Mouse (Mus musculus): ENCODE measurements at regions not wholly inside any gene's neighbourhood (a gene's known extent, or its start where the extent isn't known, plus 50 kb on each side); places are given as distances from the start of the nearest gene placed in this dataset.

GRCm38 (mm10) chr1:23532659-23533058, 135.1 kb upstream of the Ogfrl1 start:
- DNase-seq (ENCODE audit: low spot score), result no peak
- H3K27ac ChIP-seq (ENCODE audit: low read length), result no peak overlapping the region
- no peak overlapping the region for H3K9ac ChIP-seq (replicated peaks; ENCODE audit: low read depth)
- H3K27me3 ChIP-seq (replicated peaks; ENCODE audit: insufficient read depth, low read length), result no peaks in the 10 kb centered on the region
- no peak for TF ChIP-seq EP300 (IDR thresholded peaks at IDR 0.05)
- no peaks in the 10 kb centered on the region for H3K36me3 ChIP-seq (ENCODE audit: insufficient read depth, low read length)
- H3K4me3 ChIP-seq (ENCODE audit: low read depth, low read length), result no peak overlapping the region
- no peaks in the 10 kb centered on the region for H3K9me3 ChIP-seq (ENCODE audit: low read length)
- no peak for ATAC-seq
- WGBS, result 76% methylated on average over 3 of the region's 3 CpGs
- H3K4me2 ChIP-seq (replicated peaks; ENCODE audit: low read depth, low read length), result no peak overlapping the region
- H3K4me1 ChIP-seq (ENCODE audit: insufficient read depth, low read depth, low read length), result no peaks in the 10 kb centered on the region

- Histone ChIP-seq H3K27me3 (replicated peaks; ENCODE audit: insufficient read depth, low read length) (no peaks in the 10 kb centered on the region), H3K9ac (replicated peaks; ENCODE audit: low read depth) (no peak overlapping the region), H3K4me2 (replicated peaks; ENCODE audit: low read depth, low read length) (no peak overlapping the region), H3K36me3 (ENCODE audit: insufficient read depth, low read length) (no peaks in the 10 kb centered on the region), H3K9me3 (ENCODE audit: low read length) (no peaks in the 10 kb centered on the region), H3K4me3 (ENCODE audit: low read depth, low read length) (no peak overlapping the region), H3K4me1 (ENCODE audit: insufficient read depth, low read depth, low read length) (no peaks in the 10 kb centered on the region), H3K27ac (ENCODE audit: low read length) (no peak overlapping the region)
- WGBS, result 86% methylated on average over 10 of the region's 10 CpGs
- no peak for DNase-seq (ENCODE audit: low spot score)
- ATAC-seq, result no peak
- no peak for TF ChIP-seq CTCF (IDR thresholded peaks at IDR 0.05)
- no peak for TF ChIP-seq EP300 (IDR thresholded peaks at IDR 0.05)
These were observed 139.0 kb upstream of the Ogfrl1 start for GRCm38 (mm10) chr1:23536621-23537020.

- H3K9me3 ChIP-seq (ENCODE audit: low read length), result no peaks in the 10 kb centered on the region
- no peaks in the 10 kb centered on the region for H3K27me3 ChIP-seq (replicated peaks; ENCODE audit: insufficient read depth, low read length)
- no peak overlapping the region for H3K4me3 ChIP-seq (ENCODE audit: low read depth, low read length)
- no peak for DNase-seq (ENCODE audit: low spot score)
- 45% methylated on average over 6 of the region's 6 CpGs for WGBS
- no peaks in the 10 kb centered on the region for H3K36me3 ChIP-seq (ENCODE audit: insufficient read depth, low read length)
- H3K9ac ChIP-seq (replicated peaks; ENCODE audit: low read depth), result no peak overlapping the region
- H3K4me1 ChIP-seq (ENCODE audit: insufficient read depth, low read depth, low read length), result no peaks in the 10 kb centered on the region
- no peak for ATAC-seq
- no peak for TF ChIP-seq CTCF (IDR thresholded peaks at IDR 0.05)
- no peak for TF ChIP-seq EP300 (IDR thresholded peaks at IDR 0.05)
- H3K27ac ChIP-seq (ENCODE audit: low read length), result no peak overlapping the region
- no peak overlapping the region for H3K4me2 ChIP-seq (replicated peaks; ENCODE audit: low read depth, low read length)
These were observed 140.8 kb upstream of the Ogfrl1 start for GRCm38 (mm10) chr1:23538419-23538818.

DNA sequence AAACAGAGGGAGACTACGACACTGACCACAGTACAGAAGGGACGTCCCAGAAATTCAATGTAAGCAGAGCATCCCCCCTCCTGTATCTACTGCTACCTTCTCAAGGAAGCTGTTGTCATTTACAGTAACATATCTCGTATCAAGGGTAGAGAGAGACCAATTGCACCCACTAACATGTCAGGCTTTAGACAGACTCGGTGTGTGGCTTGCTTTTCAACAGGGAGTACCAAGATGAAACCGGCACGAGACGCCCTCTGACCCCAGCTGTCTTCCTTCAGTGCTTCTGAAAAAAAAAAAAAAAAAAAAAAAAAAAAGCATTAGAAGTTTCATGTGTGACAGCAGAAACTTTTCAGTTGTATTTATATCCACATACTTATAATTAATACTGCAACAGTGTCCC, 143.0 kb upstream of the Ogfrl1 start:
- ATAC-seq, result no peak

GRCm38 (mm10) chr1:23555794-23556193, 158.2 kb upstream of the Ogfrl1 start:
- H3K27ac ChIP-seq (ENCODE audit: low read length), result no peak overlapping the region
- TF ChIP-seq CTCF (IDR thresholded peaks at IDR 0.05) (no peak), EP300 (IDR thresholded peaks at IDR 0.05) (no peak)
- no peaks in the 10 kb centered on the region for H3K4me1 ChIP-seq (ENCODE audit: insufficient read depth, low read depth, low read length)
- no peaks in the 10 kb centered on the region for H3K9me3 ChIP-seq (ENCODE audit: low read length)
- H3K4me2 ChIP-seq (replicated peaks; ENCODE audit: low read depth, low read length), result no peak overlapping the region
- DNase-seq (ENCODE audit: low spot score), result no peak
- ATAC-seq, result no peak
- no peaks in the 10 kb centered on the region for H3K27me3 ChIP-seq (replicated peaks; ENCODE audit: insufficient read depth, low read length)
- WGBS, result 67% methylated on average over 3 of the region's 3 CpGs
- no peak overlapping the region for H3K4me3 ChIP-seq (ENCODE audit: low read depth, low read length)
- no peaks in the 10 kb centered on the region for H3K36me3 ChIP-seq (ENCODE audit: insufficient read depth, low read length)
- no peak overlapping the region for H3K9ac ChIP-seq (replicated peaks; ENCODE audit: low read depth)

More for the DNA sequence above, 143.0 kb upstream of the Ogfrl1 start:
- TF ChIP-seq CTCF (IDR thresholded peaks at IDR 0.05) (no peak), EP300 (IDR thresholded peaks at IDR 0.05) (no peak)
- H3K4me1 ChIP-seq (ENCODE audit: insufficient read depth, low read depth, low read length), result no peaks in the 10 kb centered on the region
- H3K27ac ChIP-seq (ENCODE audit: low read length), result no peak overlapping the region
- WGBS, result 77% methylated on average over 7 of the region's 7 CpGs
- H3K4me2 ChIP-seq (replicated peaks; ENCODE audit: low read depth, low read length), result no peak overlapping the region
- no peak overlapping the region for H3K4me3 ChIP-seq (ENCODE audit: low read depth, low read length)
- no peaks in the 10 kb centered on the region for H3K27me3 ChIP-seq (replicated peaks; ENCODE audit: insufficient read depth, low read length)
- H3K36me3 ChIP-seq (ENCODE audit: insufficient read depth, low read length), result no peaks in the 10 kb centered on the region
- no peaks in the 10 kb centered on the region for H3K9me3 ChIP-seq (ENCODE audit: low read length)
- H3K9ac ChIP-seq (replicated peaks; ENCODE audit: low read depth), result no peak overlapping the region
- no peak for DNase-seq (ENCODE audit: low spot score)

DNA sequence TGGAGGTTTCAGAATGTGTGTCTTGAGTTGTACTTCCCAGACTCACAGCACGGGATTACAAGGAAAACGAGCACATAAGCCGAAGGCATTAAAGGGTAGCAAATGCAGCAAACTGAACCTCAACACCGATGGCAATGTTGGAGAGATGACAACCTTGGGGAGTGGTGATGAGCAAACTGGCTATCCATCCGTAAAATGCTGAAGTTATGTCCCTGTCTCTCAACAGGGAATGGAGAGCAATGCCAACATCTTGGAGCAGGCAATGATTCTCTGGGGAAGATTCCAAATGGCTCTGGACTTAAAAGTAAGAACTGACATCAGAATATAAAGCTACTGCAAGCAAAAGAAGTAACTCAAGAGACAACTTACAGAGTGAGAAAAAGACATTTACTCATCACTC, 170.5 kb upstream of the Ogfrl1 start:
- 85% methylated on average over 5 of the region's 5 CpGs for WGBS

DNA sequence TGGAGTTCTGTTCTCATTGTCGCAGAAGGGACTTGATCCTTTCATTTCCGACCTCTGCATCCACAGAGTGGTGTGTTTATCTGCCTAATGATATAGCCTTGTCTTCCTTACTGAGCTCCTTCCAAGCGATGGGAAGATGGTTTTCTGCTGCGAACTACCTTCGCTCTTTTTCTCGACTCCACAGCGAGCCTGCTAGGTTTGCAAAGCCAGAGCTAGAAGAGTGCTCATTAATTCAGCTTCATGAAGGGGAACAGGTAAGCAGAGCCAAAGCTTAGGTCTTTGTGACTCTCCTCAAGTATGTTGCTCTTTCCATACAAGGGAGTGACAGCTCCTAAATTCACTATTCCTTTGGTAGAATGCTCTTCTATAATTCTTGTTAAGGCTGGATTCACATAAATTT, 176.9 kb upstream of the Ogfrl1 start:
- no peaks in the 10 kb centered on the region for H3K9me3 ChIP-seq (ENCODE audit: low read length)
- no peak overlapping the region for H3K9ac ChIP-seq (replicated peaks; ENCODE audit: low read depth)
- H3K4me1 ChIP-seq (ENCODE audit: insufficient read depth, low read depth, low read length), result no peaks in the 10 kb centered on the region
- ATAC-seq (no peak), DNase-seq (ENCODE audit: low spot score) (no peak)
- H3K27ac ChIP-seq (ENCODE audit: low read length), result no peak overlapping the region
- TF ChIP-seq CTCF (IDR thresholded peaks at IDR 0.05), result no peak
- no peak for TF ChIP-seq EP300 (IDR thresholded peaks at IDR 0.05)
- 76% methylated on average over 7 of the region's 7 CpGs for WGBS
- no peaks in the 10 kb centered on the region for H3K27me3 ChIP-seq (replicated peaks; ENCODE audit: insufficient read depth, low read length)
- no peaks in the 10 kb centered on the region for H3K36me3 ChIP-seq (ENCODE audit: insufficient read depth, low read length)
- no peak overlapping the region for H3K4me2 ChIP-seq (replicated peaks; ENCODE audit: low read depth, low read length)
- H3K4me3 ChIP-seq (ENCODE audit: low read depth, low read length), result no peak overlapping the region

More for the DNA sequence above, 170.5 kb upstream of the Ogfrl1 start:
- H3K9ac ChIP-seq (replicated peaks; ENCODE audit: low read depth), result no peak overlapping the region
- no peak for ATAC-seq
- H3K27me3 ChIP-seq (replicated peaks; ENCODE audit: insufficient read depth, low read length), result no peaks in the 10 kb centered on the region
- H3K4me3 ChIP-seq (ENCODE audit: low read depth, low read length), result no peak overlapping the region
- H3K36me3 ChIP-seq (ENCODE audit: insufficient read depth, low read length), result no peaks in the 10 kb centered on the region
- H3K27ac ChIP-seq (ENCODE audit: low read length), result no peak overlapping the region
- DNase-seq (ENCODE audit: low spot score), result no peak
- H3K4me2 ChIP-seq (replicated peaks; ENCODE audit: low read depth, low read length), result no peak overlapping the region
- no peaks in the 10 kb centered on the region for H3K4me1 ChIP-seq (ENCODE audit: insufficient read depth, low read depth, low read length)
- no peaks in the 10 kb centered on the region for H3K9me3 ChIP-seq (ENCODE audit: low read length)
- TF ChIP-seq CTCF (IDR thresholded peaks at IDR 0.05) (no peak), EP300 (IDR thresholded peaks at IDR 0.05) (no peak)

Measured in lung, postnatal 0 days (tissue).